ENCODE assay signal across 11 mouse cellular contexts in the genomic region with DNA sequence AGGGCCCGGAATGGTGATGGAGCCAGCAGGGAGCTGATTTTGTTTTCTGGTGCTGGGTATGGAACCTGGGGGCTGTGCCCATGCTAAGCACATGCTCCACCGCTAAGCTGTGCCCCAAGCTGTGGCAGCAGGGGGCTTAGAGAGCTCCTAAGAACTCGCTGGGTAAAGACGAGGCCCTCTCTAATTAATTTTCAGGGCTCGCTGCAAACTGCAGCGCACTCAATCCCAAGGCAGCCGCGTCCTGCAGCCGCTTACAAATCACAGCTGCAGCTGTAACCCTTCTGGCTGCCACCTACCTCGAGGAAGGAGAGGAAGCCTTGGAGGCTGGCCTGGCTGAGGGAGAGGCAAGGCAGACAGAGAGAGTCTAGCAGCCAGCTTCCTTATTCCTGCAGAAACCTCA.
A peak's percentile ranks its signal among the peaks of the same experiment; 100 is the strongest.
DNase-seq lines count a peak whose midpoint lies in the region; ATAC-seq and TF ChIP-seq lines count a peak whose summit lies in the region.
"Had no signal": no experiment of that assay in that cellular context is flagged by ENCODE, and none has a peak within 500 bp of the region (broad histone marks: within the 10 kb centered on the region; RNA-seq: fewer than 3 reads in every experiment).

No protein-coding gene starts in this region.

- H3K36me3 ChIP-seq in midbrain, embryonic 10.5 days: no peaks in the 10 kb centered on the region
- no peaks in the 10 kb centered on the region for H3K36me3 ChIP-seq in midbrain, embryonic 11.5 days (ENCODE audit: control insufficient read depth, insufficient read depth, low read length)
- no peaks in the 10 kb centered on the region for H3K36me3 ChIP-seq in forebrain, postnatal 0 days (ENCODE audit: insufficient read depth)
- H3K36me3 ChIP-seq in intestine, embryonic 16.5 days (ENCODE audit: control insufficient read depth, insufficient read depth, low read length): no peaks in the 10 kb centered on the region
- H3K36me3 ChIP-seq in neural tube, embryonic 14.5 days (ENCODE audit: control insufficient read depth, insufficient read depth, low read length): no peaks in the 10 kb centered on the region
- H3K36me3 ChIP-seq: liver, embryonic 15.5 days had no signal

- H3K4me3 ChIP-seq in midbrain, embryonic 10.5 days: no peak overlapping the region
- H3K4me3 ChIP-seq in midbrain, embryonic 11.5 days (ENCODE audit: low read depth, low read length): no peak overlapping the region
- H3K4me3 ChIP-seq in forebrain, postnatal 0 days (ENCODE audit: low read depth, low read length): no peak overlapping the region
- H3K4me3 ChIP-seq in intestine, embryonic 16.5 days (ENCODE audit: low read length): no peak overlapping the region
- H3K4me3 ChIP-seq in neural tube, embryonic 14.5 days (ENCODE audit: low read depth, low read length): no peak overlapping the region
- H3K4me3 ChIP-seq: gastrocnemius, adult 2 months; liver, embryonic 15.5 days had no signal

- H3K27ac ChIP-seq in midbrain, embryonic 10.5 days (replicated peaks): 0 out of 2 replicates have a peak overlapping the region, but pooled peaks have one; percentile 38
- no peak overlapping the region for H3K27ac ChIP-seq in midbrain, embryonic 11.5 days (ENCODE audit: low read depth, low read length)
- H3K27ac ChIP-seq in forebrain, postnatal 0 days (ENCODE audit: low read depth, low read length): no peak overlapping the region
- no peak overlapping the region for H3K27ac ChIP-seq in intestine, embryonic 16.5 days (ENCODE audit: low read length)
- H3K27ac ChIP-seq in neural tube, embryonic 14.5 days (ENCODE audit: low read depth, low read length): peak overlapping the region; percentile 66
- H3K27ac ChIP-seq: gastrocnemius, adult 2 months; liver, embryonic 15.5 days had no signal

- 18% methylated on average over 10 of the region's 10 CpGs for WGBS in midbrain, embryonic 10.5 days
- 14% methylated on average over 10 of the region's 10 CpGs for WGBS in midbrain, embryonic 11.5 days
- WGBS in forebrain, postnatal 0 days: 11% methylated on average over 10 of the region's 10 CpGs
- WGBS in intestine, embryonic 16.5 days: 34% methylated on average over 10 of the region's 10 CpGs
- WGBS in neural tube, embryonic 14.5 days: 8% methylated on average over 10 of the region's 10 CpGs

- no peaks in the 10 kb centered on the region for H3K9me3 ChIP-seq in midbrain, embryonic 10.5 days (replicated peaks)
- no peaks in the 10 kb centered on the region for H3K9me3 ChIP-seq in midbrain, embryonic 11.5 days (ENCODE audit: control insufficient read depth, low read length)
- no peaks in the 10 kb centered on the region for H3K9me3 ChIP-seq in forebrain, postnatal 0 days (ENCODE audit: low read length)
- no peaks in the 10 kb centered on the region for H3K9me3 ChIP-seq in intestine, embryonic 16.5 days (ENCODE audit: control insufficient read depth, low read length)
- no peaks in the 10 kb centered on the region for H3K9me3 ChIP-seq in neural tube, embryonic 14.5 days (ENCODE audit: control insufficient read depth, low read length)
- H3K9me3 ChIP-seq: liver, embryonic 15.5 days had no signal

- H3K27me3 ChIP-seq in midbrain, embryonic 10.5 days (ENCODE audit: low read depth, poor library complexity, severe bottlenecking): peaks cover 33% of the 10 kb centered on the region
- no peaks in the 10 kb centered on the region for H3K27me3 ChIP-seq in midbrain, embryonic 11.5 days (ENCODE audit: control insufficient read depth, insufficient read depth, low read length)
- no peaks in the 10 kb centered on the region; the same call in 1 of the 2 replicates for H3K27me3 ChIP-seq in forebrain, postnatal 0 days (ENCODE audit: insufficient read depth, low read length)
- H3K27me3 ChIP-seq in intestine, embryonic 16.5 days (replicated peaks; ENCODE audit: control insufficient read depth, insufficient read depth, low read length): no peaks in the 10 kb centered on the region
- H3K27me3 ChIP-seq in neural tube, embryonic 14.5 days (ENCODE audit: control insufficient read depth, insufficient read depth, low read length): no peaks in the 10 kb centered on the region
- H3K27me3 ChIP-seq: liver, embryonic 15.5 days had no signal

- TF ChIP-seq CTCF in forebrain, postnatal 0 days (IDR thresholded peaks at IDR 0.05; ENCODE audit: low read depth): 0 out of 2 replicates have a peak, but pooled peaks have one; percentile 21

- no peak for DNase-seq in midbrain, embryonic 10.5 days (ENCODE audit: low spot score)
- DNase-seq in midbrain, embryonic 11.5 days (ENCODE audit: low spot score, missing footprints): no peak
- DNase-seq in forebrain, postnatal 0 days: peak; percentile 38
- DNase-seq in right cerebral cortex, adult 2 months (ENCODE audit: low spot score in 2 of 2): no peak
- no peak for DNase-seq in right cerebral cortex, postnatal 4 days
- DNase-seq: cerebellum, postnatal 14 days; gastrocnemius, adult 2 months had no signal

- no peak overlapping the region for H3K9ac ChIP-seq in midbrain, embryonic 11.5 days (ENCODE audit: low read length)
- no peak overlapping the region for H3K9ac ChIP-seq in forebrain, postnatal 0 days
- H3K9ac ChIP-seq in intestine, embryonic 16.5 days (ENCODE audit: low read depth, low read length): no peak overlapping the region
- H3K9ac ChIP-seq in neural tube, embryonic 14.5 days (replicated peaks; ENCODE audit: low read depth, low read length): no peak overlapping the region
- H3K9ac ChIP-seq: liver, embryonic 15.5 days had no signal

- no peak overlapping the region for H3K4me2 ChIP-seq in midbrain, embryonic 11.5 days
- H3K4me2 ChIP-seq in forebrain, postnatal 0 days (ENCODE audit: low read depth): no peak overlapping the region
- no peak overlapping the region for H3K4me2 ChIP-seq in intestine, embryonic 16.5 days (ENCODE audit: low read depth, low read length)
- no peak overlapping the region for H3K4me2 ChIP-seq in neural tube, embryonic 14.5 days (ENCODE audit: low read depth, low read length)
- H3K4me2 ChIP-seq: liver, embryonic 15.5 days had no signal

- H3K4me1 ChIP-seq in midbrain, embryonic 10.5 days: peaks cover 41% of the 10 kb centered on the region
- peaks cover 6% of the 10 kb centered on the region for H3K4me1 ChIP-seq in midbrain, embryonic 11.5 days (ENCODE audit: control insufficient read depth, insufficient read depth, low read length)
- H3K4me1 ChIP-seq in forebrain, postnatal 0 days (ENCODE audit: insufficient read depth): no peaks in the 10 kb centered on the region
- H3K4me1 ChIP-seq in intestine, embryonic 16.5 days (ENCODE audit: control insufficient read depth, insufficient read depth, low read length): no peaks in the 10 kb centered on the region
- H3K4me1 ChIP-seq in neural tube, embryonic 14.5 days (ENCODE audit: control insufficient read depth, insufficient read depth, low read length): peaks cover 24% of the 10 kb centered on the region

- no peak for ATAC-seq in midbrain, embryonic 11.5 days (ENCODE audit: low FRiP score)
- peak; percentile 67 for ATAC-seq in forebrain, postnatal 0 days
- ATAC-seq in intestine, embryonic 16.5 days: 0 out of 2 replicates have a peak, but pooled peaks have one; percentile 32
- ATAC-seq in neural tube, embryonic 14.5 days (ENCODE audit: low read depth): peak; percentile 42
- ATAC-seq: Patski had no signal

Comparison
In these comparisons a context has a peak if more than half of its experiments do, and no peak if none do; other contexts are left out.
1. H3K27ac ChIP-seq: peak in midbrain, embryonic 10.5 days (single experiment) and neural tube, embryonic 14.5 days (single experiment); none in midbrain, embryonic 11.5 days (single experiment), forebrain, postnatal 0 days (single experiment) and intestine, embryonic 16.5 days (single experiment).